Mouse (Mus musculus) lung, adult 18-20 months (tissue): ENCODE results near the gene Ppp1r12b.

Source experiments
- DNase-seq, 2 experiments: peaks; one replicate each; pipeline ENCODE4 v3.0.0; 2022; ENCODE audit warnings: mixed read lengths in 2 of 2

The Ppp1r12b gene

DNA sequence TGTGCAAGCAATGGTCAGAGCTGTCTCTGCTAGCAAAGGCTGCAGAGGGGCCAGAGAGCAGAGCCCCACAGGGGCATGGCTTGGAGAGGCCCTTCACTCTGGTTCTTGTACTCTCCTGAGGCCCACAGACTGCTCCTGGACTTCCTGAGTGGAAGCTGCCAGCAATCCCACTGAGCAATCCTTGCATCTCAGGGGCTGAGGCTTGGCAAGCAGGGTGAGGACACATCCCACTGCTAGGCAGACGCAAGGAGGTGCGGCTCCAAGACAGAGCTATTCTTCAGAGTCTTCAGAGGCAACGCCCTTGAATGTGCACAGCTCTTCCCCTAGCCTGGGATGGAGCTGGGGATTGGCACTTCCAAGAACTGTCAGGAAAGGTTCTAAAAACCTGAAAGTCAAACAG is 198.5 kb downstream of the Ppp1r12b start:
- no peak for DNase-seq

DNA sequence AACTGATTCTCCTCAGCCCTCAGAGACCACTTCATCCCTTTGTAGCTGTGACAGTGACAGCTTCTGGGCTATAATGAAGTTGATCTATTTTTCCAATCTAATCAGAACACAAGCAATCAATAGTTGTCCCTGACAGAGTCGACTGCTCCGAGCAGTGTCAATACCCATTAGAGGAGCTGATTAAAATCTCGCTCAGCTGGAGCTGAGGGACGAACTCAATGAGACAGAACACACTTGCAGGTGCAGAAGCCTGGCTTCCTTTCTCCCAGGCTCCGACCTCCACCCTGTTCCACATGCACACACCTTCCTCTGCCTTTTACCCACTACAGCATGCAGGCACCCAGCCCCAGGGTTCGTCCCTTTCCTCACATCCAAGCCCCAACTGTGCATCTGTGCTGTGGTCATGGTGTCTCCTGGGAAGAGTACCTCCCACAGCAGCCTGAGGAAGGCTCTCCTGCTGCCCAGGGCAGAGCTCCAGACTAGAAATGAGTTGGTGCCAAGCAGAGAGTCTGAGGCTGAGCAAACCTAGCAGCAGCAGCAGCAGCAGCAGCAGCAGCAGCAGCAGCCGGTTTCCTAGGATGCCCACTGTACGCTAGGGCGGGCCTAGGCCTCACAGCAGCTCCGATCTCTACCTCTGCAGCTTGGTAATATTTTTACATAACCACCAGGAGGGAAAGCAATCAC is 199.4 kb downstream of the Ppp1r12b start:
- DNase-seq, result no peak

DNA sequence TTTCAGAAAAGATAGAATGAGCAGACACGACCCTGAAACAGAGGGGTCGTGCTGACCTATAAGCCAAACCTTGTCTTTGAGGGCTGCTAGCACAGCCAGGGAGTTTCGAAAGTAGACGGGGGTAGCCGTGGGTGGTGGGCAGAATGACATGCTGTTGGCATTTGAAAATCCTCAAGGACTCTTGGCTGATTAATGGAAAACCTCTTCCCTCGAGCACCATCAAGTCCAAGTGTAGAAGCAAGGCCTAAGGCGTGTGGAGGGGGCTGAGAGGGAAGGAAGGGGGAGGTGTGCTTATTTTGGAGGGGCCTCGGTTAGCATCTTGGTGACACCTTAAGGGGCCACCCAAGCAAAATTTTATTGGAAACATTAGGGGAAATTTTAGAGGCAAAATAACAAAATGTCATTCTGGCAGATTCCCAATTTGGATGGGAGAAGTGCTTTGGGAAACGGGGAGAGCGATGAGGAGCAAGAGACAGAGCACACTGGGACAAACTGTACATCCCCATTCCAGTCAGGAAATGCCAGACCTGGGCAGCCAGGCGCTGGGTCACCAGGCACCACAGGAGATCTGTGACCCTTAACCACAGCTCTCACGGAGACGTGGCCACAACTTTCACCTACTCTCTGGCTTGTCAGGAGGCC is 200.1 kb downstream of the Ppp1r12b start:
- DNase-seq, result peak in 1 of 2 experiments; percentile 48

DNA sequence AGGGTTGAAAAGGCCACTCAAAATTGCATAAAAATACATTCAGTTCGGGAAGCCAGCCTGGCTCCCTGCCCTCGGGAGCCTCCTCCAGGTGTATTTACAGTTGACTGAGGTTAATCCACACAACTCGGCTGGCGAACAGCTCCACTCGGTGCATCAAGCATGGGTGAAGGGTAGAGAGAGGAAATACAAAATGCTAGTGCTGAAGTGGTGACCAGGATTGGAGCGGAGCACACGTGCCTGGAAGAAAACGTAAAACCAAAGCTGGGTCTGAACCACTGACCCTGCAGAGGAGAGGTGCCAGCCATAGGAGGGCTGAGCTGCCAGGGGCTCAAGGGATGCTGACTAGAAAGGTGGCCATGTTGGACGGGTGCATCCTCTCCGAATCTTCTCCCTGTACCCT is 200.9 kb downstream of the Ppp1r12b start:
- DNase-seq, result peak in 1 of 2 experiments; percentile 49

DNA sequence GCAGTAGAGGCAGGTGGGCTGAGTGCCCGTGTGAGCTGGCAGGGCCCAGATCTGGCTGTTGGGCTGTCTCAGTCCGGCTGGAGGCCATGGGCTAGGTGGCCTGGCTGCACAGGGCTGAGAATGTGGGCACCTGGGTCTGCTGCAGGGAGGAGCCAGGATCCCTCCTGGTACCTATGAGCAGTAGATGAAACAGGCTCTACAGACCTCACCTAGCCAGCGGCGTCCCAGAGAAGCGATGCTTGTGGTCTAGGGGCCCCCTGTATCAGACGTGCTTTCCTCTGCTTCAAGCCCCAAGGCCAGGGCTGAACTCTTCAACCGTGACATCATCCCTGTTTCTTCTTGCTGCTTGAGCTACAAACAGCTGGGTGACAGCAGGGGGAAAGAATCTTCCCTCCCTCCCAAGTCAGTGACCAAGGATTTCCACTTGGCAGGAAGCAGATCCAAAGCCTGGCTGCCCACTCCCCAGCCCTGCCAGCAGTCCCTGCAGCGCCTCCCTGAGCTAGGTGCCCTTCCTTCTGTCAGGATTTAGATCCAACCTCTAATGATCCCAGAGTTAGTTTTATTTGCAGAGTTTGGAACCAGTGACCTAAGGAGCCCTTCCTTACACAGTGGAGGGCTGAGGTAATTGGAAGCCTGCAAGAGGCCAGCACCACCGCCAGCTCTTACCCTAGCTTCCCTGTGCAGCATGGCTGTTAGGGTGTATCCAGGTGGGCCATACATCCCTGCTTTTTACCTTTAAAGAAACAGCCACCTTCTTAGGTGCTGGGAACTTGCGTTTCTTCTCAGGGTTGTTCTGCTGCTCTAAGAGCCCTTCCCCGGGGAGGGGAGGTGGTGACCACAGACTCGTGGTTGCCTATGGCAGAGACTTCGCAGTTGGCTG is 201.8 kb downstream of the Ppp1r12b start:
- peak; percentile 38 to 51 for DNase-seq

DNA sequence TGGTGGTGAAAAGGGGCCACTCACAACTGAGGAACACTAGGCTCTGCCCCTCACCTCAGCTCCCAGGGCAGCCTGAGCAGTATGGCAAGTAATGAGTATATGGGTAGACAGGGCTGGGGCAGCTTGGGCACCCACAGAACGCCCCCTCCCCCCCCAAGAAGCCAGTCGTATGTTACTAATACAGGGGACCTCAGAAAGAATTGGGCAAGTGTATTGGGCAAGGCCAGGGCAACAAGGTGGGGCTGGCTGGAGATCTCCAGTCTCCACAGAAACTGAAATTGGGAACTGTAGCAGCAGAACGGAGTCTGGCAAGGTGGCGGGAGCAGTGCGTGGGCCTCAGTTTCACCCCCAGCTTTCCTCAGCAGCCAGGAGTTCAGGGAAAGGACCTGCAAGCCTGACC is 203.3 kb downstream of the Ppp1r12b start:
- no peak for DNase-seq

DNA sequence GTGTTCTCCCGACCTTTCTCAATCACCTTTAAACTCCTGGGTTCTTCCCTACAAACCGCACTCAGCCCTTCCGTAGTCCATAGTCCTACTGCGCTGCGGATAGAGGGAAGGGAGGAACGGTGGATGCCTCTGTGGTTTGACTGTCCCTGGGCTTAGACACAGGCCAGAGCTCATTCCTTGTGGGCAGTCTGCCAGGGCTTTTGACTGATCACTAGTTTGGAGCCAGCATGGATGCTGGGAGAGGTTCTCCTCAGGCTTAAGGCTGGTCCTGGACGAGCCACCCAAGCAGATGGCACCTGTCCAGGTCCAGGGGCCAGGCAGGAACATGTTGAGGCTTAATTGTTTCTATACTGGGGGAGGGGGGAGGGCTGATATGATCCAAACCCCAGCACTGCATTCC is 205.9 kb downstream of the Ppp1r12b start:
- DNase-seq, result no peak

DNA sequence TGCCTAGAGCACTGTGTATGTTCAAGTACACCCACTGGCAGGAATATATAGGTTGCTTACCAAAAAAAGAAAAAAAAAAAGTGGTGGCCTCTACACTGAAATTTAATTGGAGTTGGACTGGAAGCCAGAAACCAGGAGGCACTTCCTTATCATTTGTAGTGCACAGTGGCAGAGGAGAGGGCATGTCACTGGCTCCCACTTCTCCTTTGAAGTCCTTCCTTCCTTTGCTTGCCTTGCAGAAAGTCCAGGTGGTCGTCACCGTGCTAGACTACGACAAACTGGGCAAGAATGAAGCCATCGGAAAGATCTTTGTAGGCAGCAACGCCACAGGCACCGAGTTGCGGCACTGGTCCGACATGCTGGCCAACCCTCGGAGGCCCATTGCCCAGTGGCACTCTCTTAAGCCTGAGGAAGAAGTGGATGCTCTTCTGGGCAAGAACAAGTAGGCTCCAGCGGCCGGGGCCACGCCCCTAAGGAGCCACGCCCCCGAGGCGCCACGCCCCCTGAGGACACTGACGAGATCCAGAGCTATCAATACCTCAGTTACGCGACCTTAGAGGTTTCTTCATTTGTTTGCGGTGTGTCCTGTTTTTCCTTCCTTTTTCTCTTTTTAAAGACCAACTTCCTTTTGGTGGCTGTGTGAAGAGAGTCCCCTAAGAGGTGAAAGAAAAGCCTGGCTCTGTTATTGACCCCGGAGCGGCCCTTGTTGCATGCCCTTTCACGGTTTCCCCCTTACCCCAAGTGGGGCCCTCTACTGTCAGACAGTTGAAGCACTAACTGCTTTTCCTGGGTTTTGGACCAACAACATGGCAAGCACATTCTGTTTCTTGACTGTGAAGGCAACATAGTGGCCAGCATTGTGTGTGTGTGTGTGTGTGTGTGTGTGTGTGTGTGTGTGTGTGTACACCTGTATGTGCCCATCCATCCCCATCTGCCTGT is 208.2 kb downstream of the Ppp1r12b start:
- peak; percentile 63 to 76 for DNase-seq

DNA sequence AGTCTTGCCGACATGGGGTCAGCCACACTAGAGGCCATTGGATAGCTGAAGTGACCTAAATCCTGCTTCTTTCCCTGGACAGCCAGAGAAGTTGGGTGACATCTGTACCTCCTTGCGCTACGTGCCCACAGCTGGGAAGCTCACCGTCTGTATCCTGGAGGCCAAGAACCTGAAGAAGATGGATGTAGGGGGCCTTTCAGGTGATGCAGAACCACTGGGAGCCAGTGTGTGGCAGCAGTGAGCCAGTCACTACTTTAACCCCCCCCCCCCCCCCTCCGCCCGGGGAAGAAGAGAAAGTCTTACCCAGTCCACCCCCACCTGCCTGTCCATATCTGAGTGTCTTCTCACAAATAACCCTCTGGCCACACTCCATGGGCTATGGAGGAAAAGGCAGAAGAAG is 210.1 kb downstream of the Ppp1r12b start:
- no peak for DNase-seq

DNA sequence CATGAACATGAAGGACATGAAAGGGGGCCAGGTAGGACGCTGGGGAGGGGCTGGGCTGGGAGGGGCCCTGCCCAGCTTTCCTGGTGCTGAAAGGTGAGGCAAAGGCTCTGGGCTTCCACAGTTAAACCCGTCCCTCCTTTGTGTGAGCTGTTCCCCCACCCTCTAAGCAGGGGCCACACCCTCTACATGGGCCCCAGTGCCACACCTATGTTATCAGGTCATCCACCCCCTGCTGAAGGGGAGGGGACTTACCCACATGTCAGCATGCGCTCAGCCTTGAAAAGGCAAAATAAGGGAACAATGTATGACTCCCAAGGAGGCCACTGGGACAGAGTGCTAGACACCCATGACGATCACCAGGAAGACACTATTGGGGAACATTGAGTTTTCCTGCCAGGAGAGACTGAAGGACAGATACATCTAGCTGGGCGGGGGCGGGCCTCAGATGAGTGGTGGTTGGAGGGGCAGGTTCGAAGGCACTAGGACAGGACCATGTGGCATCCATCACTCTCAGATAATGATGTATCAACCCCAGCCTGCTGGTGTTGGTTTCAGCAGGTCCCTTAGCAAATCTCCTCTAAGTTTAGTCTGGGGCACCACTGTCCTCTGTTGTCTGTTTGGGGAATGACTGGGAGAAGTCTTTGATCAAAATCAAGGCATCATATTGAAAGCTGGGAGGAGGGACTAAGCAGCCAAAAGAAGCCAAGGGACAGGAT is 213.6 kb downstream of the Ppp1r12b start:
- DNase-seq, result no peak

DNA sequence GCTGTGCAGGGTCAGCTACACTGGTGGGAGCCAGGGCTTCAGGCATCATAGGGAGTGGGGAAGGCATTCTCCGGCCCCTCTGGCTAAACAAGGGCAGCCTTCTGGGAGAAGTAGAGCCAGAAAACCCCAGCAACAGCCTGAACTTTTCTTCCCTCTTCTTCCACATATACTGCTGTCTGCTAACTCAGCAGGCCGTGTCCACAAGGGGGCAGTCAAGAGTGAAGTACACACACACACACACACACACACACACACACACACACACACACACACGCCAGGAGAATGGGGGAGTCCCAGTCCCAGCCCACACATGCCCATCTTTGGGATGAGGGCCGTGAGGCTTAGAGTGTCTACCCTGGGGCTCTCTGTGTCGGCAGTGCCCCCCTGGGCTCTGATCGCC is 214.3 kb downstream of the Ppp1r12b start:
- no peak for DNase-seq

DNA sequence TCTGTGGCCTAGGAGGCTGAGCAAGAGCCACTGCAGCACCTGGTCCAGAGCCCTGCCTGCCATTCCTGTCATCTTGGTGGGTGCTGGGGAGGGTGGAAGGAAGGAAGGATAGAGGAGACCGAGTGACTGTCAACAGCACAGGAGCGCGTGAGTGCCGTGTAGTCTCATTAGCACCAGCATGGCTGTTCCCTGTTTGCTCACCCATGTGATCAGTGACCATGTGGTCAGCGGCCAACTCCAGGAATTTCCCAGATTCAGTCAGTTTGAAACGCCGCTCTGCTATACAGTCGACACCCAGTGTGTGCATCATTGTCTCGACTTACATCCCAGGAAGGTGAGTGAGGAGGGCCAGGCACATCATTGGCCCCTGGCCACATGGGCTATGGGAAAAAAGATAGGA is 218.3 kb downstream of the Ppp1r12b start:
- no peak for DNase-seq

DNA sequence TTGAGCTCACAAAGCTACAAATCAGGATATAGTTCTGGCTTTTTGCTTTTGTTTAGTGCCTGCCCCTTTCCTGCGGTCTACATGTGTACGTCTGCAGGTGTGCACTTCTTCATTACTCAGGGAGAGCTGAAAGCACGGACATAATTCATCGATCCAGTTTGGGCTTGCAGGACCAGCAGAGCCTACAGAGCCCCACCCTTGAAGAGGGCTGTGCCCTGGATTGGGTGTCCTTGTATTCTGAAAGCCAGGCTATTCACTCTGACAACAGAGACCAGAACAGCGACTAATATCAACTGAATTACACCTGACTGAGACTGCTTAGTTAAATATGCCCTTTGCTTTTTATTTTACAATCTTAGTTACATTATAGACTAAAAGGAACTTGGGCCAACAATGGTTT is 222.1 kb downstream of the Ppp1r12b start:
- no peak for DNase-seq

DNA sequence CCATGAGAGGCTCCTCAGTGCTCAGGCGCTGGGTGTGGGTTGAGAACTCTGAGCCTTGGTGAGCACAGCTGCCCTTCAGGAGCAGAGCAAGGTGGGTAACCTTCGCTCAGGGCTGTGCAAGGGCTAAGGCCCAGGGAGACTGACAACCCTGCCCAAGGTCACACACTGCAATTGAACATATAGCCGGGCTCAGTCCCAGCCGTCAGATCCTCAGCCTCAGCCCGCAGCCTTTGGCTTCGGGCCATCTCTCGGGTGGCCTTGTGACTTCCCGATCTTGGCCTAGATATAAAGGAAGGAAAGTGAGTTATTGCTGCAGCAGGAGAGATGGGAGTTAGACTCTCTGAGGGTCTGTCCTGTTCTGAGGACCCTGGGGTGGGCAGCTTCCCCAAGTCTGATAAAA is 228.5 kb downstream of the Ppp1r12b start:
- no peak for DNase-seq

DNA sequence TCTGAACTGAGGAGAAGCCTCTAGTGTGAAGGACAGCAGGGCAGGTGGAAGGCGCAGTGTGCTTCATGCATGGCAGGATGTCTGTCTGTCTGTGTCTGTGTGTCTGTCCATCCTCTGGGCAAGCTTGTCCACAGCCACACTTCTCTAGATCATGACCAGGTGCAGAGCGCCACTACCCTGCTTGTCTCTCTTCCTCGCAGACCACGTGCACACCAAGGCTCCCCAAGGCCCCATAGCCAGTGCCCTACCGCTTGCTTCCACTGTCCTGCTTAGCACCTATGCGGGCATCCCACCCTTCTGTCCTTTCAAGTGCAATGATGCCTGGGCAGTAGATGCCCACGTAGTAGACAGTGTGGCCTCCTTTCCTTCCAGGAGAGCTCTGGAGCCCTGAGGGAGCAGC is 229.3 kb downstream of the Ppp1r12b start:
- DNase-seq, result no peak

DNA sequence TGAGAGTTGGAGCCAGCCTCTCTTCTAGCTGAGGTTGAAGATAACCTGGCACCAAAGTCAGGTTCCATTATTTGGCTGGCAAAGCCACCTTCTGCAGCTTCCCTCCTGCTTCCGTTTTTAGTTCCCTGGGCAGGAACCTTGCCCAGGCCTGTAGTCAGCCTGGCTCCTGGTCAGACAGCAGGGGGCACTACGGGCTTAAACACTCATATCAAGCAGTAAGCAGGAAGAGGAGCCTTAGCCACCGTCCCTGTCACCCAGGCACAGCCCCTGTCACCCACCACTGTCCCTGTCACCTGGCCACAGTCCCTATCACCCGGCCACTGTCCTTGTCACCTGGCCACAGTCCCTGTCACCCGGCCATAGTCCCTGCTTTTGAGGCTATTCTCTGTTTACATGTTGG is 230.5 kb downstream of the Ppp1r12b start:
- DNase-seq, result peak; percentile 33 to 44

DNA sequence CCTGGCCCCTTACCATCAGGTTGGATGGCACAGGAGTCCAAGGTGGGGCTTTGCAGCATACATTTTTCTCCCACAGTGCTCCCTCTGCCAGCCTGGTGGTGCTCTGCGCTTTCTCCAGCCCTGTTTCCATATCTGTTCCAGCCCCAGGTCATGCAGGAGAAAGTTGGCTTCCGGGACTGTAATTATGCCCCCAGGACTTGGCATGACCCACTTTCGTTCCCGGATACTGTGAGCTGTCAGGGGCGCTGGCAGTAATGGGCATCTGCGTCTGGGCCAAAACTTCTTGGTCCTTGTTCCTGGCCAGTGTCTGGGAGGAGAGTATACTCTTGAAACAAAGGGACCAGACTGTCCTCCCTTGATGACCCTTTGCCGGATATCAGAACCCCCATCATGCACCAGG is 232.9 kb downstream of the Ppp1r12b start:
- DNase-seq, result no peak

DNA sequence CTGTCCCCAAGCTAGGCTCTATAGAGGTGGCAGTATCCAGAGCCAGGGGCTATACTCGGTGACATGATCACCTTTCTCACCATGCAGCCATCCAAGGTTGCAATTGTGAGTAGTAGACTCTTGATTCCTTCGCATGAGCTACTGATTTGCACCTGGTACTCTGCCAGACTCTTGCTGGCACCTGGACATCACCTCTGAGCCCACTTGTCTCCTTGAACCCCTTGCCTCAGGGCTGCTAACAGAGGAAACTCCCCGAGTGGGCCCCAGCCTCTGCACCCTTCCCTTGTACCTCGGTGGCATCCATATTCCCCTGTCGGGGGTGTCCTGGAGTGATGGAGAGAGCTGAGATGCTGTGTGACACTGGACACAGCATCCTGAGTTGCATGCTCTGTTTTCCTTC is 234.3 kb downstream of the Ppp1r12b start:
- no peak for DNase-seq

DNA sequence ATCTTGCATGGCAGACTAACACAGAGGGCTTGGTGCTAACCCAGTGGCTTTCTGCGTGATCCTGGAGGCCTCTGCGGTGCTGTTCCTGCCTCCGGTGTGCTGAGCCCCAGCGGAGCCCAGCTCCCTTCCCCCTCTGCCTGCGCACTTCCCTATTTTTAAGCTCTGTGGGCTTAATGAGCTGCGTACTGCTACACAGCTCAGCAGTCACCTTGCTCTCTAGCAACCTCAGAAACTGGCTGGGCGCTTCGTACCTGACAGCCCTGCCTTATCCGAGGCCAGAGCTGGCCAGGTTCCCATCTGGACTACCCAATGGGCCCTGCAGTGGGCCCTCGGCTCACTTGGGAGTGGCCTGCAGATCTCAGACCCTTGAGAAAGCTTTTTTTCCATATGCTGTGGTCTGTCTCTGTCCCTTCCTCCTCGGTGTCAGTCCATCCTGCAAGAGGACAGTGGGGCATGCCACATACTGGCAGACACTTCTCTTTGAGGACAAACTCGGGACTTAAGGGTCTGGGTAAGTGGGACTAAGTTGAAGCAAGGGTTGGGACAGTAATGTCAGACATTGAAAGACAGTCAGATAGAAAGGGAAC is 235.9 kb downstream of the Ppp1r12b start:
- no peak for DNase-seq

DNA sequence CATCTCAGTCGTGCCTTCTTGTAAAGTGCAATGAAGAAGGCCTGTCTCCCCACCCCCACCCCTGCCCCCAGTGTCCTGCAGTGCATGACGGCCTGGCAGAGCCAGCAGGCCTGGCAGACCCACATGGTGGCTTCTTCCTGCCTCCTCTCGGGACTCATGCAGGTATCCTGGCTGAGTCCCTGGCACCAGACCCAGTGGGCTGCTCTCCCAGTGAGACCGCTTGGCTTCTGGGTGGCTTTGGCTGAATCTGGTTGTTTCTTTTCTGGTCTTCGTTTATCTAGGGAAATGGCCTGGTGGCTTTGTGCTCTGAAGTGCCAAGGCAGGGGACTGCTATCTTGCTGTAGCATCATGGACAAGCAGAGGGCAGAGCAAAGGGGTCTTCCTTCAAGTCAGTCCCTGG is 240.7 kb downstream of the Ppp1r12b start:
- DNase-seq, result no peak

DNA sequence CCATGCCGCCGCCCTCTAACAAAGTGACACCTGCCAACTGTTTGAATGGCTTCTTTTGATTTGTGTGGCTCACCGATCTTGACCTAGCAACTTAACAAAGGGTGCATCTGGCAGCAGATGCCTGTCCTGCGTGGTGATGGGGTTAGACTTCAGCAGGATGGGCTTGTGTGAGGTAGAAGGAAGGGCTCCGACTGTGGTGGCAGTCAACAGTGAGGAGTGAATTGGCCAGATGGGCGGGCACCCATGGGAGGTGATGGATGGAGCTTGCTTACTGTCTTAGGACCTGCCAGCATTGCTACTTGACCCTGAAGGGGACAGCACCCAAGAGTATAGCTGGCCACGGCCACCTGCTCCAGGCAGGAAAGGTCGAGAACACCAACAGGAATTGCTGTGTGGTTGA is 241.6 kb downstream of the Ppp1r12b start:
- no peak for DNase-seq
